Mouse (Mus musculus) midbrain, embryonic 14.5 days (tissue): Measurements from ENCODE around the gene Lin7c. TPM values are rescaled to one million over a fixed set of nuclear protein-coding genes. Genes with fewer than 3 reads are reported as not detected.

ENCODE experiments used
- ATAC-seq: fragments of 200-750 bp; cut with Nextera tagmentation; 2 replicates; pipeline ENCODE4 v1.8.0; 2017; ENCODE audit warnings: moderate number of reproducible peaks, moderate library complexity; ENCODE audit not compliant: low FRiP score, low TSS enrichment
- DNase-seq: peaks from one replicate; pipeline ENCODE4 v3.0.0-alpha.2; 2015
- H3K27ac ChIP-seq: fragments of 300-500 bp; sonication (generic); replicated peaks from 2 replicates; pipeline ENCODE4 v1.5.1; 2014; ENCODE audit warnings: mild to moderate bottlenecking, low read depth, low read length, moderate library complexity
- H3K27me3 ChIP-seq: fragments of 300-500 bp; sonication (generic); 2 replicates; pipeline ENCODE4 v1.6.1; 2014; ENCODE audit warnings: low read length, control low read depth, mixed read lengths; ENCODE audit not compliant: control insufficient read depth, insufficient read depth
- H3K36me3 ChIP-seq: fragments of 300-500 bp; sonication (generic); 2 replicates; pipeline ENCODE4 v1.6.1; 2014; ENCODE audit warnings: low read length, control low read depth; ENCODE audit not compliant: control insufficient read depth, insufficient read depth
- H3K4me1 ChIP-seq: fragments of 300-500 bp; sonication (generic); 2 replicates; pipeline ENCODE4 v1.6.1; 2014; ENCODE audit warnings: mild to moderate bottlenecking, antibody characterized with exemption, low read length, control low read depth; ENCODE audit not compliant: control insufficient read depth, insufficient read depth
- H3K4me2 ChIP-seq: fragments of 300-500 bp; sonication (generic); 2 replicates; pipeline ENCODE4 v1.6.1; 2014; ENCODE audit warnings: mild to moderate bottlenecking, low read length, moderate library complexity
- H3K4me3 ChIP-seq: fragments of 300-500 bp; sonication (generic); replicated peaks from 2 replicates; pipeline ENCODE4 v1.5.1; 2014; ENCODE audit warnings: low read depth, low read length
- H3K9ac ChIP-seq: fragments of 300-500 bp; sonication (generic); replicated peaks from 2 replicates; pipeline ENCODE4 v1.6.1; 2014; ENCODE audit warnings: mild to moderate bottlenecking, low read length, moderate library complexity
- H3K9me3 ChIP-seq: fragments of 300-500 bp; sonication (generic); 2 replicates; pipeline ENCODE4 v1.6.1; 2016; ENCODE audit warnings: low read length, control low read depth, mixed read lengths; ENCODE audit not compliant: control insufficient read depth
- WGBS: fragments of 180-500 bp; shearing (Covaris S2); extraction: QIAGEN DNeasy Blood & Tissue Kit; methylation state at CpG from one replicate; pipeline ENCODE4 v1.1.7; 2014; 5-methylcytosine and 5-hydroxymethylcytosine counted together
- polyA plus RNA-seq: library from polyadenylated mRNA; unstranded; fragments of >200 nt; fragmentation: Nextera tagmentation; extraction: Ambion mirVana; gene quantifications from 2 replicates; pipeline ENCODE4 v1.2.1, GENCODE M21; 2014

Gene Lin7c
- polyA plus RNA-seq, 1 experiment from 2014 or later, result 249 TPM

DNA sequence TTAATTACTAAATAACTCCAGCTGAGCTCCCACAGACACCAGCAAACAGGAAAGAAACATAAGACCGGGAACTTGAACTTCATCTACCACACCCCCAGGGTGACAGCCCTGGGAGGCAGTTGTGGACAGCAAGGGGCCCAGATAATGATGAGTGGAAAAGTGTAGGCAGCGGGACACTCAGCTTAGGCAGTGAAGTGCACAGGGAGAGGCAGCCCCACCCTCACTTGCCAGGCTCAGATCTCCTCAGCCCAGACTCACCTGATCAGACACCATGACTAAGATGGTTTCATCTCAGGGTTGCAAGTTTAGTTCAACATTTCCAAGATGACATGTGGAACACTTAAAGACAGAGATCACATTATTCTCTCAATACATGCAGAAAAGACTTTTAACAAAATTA, 18.5 kb downstream of the Lin7c start:
- Histone ChIP-seq H3K9ac (no peak overlapping the region), H3K36me3 (no peaks in the 10 kb centered on the region), H3K4me3 (no peak overlapping the region), H3K4me1 (no peaks in the 10 kb centered on the region), H3K27me3 (no peaks in the 10 kb centered on the region), H3K4me2 (no peak overlapping the region), H3K9me3 (peaks cover 5% of the 10 kb centered on the region; the same call in 1 of the 2 replicates), H3K27ac (no peak overlapping the region)
- DNase-seq (no peak), ATAC-seq (no peak)
- WGBS, result 76% methylated on average over 2 of the region's 2 CpGs

GRCm38 (mm10) chr2:109912216-109912615, 21.6 kb downstream of the Lin7c start:
- no peak for ATAC-seq
- Histone ChIP-seq H3K9ac (no peak overlapping the region), H3K4me2 (no peak overlapping the region), H3K27me3 (no peaks in the 10 kb centered on the region), H3K36me3 (no peaks in the 10 kb centered on the region), H3K27ac (no peak overlapping the region), H3K9me3 (peaks cover 5% of the 10 kb centered on the region; the same call in 1 of the 2 replicates), H3K4me3 (no peak overlapping the region), H3K4me1 (no peaks in the 10 kb centered on the region)
- no peak for DNase-seq
- 95% methylated on average over 8 of the region's 8 CpGs for WGBS

DNA sequence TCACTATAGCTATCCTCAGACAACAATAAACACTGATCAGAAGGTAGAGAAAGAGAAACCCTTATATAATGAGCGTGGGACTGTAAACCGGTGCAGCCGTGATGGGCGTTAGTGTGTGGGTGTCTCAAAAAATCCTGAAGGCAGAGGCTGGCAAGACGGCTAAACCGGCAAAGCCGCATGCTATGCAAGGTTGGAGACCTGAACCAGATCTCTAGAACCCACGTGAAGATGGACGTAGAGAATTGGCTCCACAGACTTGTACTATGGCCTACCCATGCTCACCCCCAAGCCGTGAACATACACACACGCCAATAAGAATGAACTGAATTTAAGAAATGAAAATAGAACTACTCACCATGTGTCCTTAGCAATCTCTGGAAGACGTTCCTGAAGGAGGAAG, 22.1 kb downstream of the Lin7c start:
- Histone ChIP-seq H3K4me3 (no peak overlapping the region), H3K9me3 (peaks cover 5% of the 10 kb centered on the region; the same call in 1 of the 2 replicates), H3K4me2 (no peak overlapping the region), H3K9ac (no peak overlapping the region), H3K27ac (no peak overlapping the region), H3K36me3 (no peaks in the 10 kb centered on the region), H3K4me1 (no peaks in the 10 kb centered on the region), H3K27me3 (no peaks in the 10 kb centered on the region)
- ATAC-seq (no peak), DNase-seq (no peak)
- 87% methylated on average over 12 of the region's 12 CpGs for WGBS

DNA sequence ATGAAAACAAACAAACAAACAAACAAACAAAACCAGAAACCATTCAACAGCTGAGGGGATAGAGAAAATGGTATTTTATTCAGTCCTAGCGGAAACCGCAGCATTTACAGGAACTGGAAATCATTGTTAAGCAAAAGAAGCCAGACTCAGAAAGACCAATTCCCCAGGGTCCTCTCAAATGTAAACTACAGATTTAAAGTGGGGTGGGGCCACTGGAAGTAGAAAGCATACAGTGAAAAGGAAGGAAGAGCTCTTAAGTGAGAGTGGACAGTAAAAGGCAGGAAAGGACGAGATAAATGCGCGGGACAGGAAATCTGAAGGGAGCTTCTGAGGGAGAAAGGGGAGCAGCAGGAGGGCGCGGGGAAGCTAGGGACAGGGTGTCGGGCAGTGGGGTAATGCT, 22.6 kb downstream of the Lin7c start:
- H3K4me1 ChIP-seq, result no peaks in the 10 kb centered on the region
- H3K4me2 ChIP-seq, result no peak overlapping the region
- 76% methylated on average over 8 of the region's 8 CpGs for WGBS
- no peak overlapping the region for H3K9ac ChIP-seq
- ATAC-seq, result no peak
- peaks cover 5% of the 10 kb centered on the region; the same call in 1 of the 2 replicates for H3K9me3 ChIP-seq
- H3K4me3 ChIP-seq, result no peak overlapping the region
- H3K27ac ChIP-seq, result no peak overlapping the region
- DNase-seq, result no peak
- no peaks in the 10 kb centered on the region for H3K27me3 ChIP-seq
- H3K36me3 ChIP-seq, result no peaks in the 10 kb centered on the region

DNA sequence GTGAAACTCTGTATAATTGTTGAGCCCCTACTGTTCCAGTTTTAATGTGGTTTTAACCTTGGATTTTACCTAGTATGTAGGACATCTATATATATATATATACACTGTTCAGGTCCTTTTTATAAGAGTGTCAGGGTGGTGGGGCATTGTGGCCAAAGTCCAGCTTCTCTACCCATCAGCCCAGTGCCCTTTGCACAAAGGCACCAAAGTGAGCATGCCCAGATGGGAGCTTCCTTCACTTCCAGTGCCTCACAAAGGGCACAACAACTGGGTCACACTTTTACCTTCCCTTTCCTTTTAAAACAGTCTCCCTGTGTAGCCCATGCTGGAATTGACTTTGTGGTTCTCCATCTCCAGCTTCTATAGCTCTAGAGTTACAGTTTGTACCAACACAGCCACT, 23.9 kb downstream of the Lin7c start:
- H3K4me3 ChIP-seq, result no peak overlapping the region
- H3K9me3 ChIP-seq, result peaks cover 5% of the 10 kb centered on the region; the same call in 1 of the 2 replicates
- no peaks in the 10 kb centered on the region for H3K36me3 ChIP-seq
- no peak for ATAC-seq
- no peak overlapping the region for H3K27ac ChIP-seq
- no peaks in the 10 kb centered on the region for H3K27me3 ChIP-seq
- H3K4me1 ChIP-seq, result peaks cover 10% of the 10 kb centered on the region
- H3K9ac ChIP-seq, result no peak overlapping the region
- H3K4me2 ChIP-seq, result no peak overlapping the region
- DNase-seq, result no peak

DNA sequence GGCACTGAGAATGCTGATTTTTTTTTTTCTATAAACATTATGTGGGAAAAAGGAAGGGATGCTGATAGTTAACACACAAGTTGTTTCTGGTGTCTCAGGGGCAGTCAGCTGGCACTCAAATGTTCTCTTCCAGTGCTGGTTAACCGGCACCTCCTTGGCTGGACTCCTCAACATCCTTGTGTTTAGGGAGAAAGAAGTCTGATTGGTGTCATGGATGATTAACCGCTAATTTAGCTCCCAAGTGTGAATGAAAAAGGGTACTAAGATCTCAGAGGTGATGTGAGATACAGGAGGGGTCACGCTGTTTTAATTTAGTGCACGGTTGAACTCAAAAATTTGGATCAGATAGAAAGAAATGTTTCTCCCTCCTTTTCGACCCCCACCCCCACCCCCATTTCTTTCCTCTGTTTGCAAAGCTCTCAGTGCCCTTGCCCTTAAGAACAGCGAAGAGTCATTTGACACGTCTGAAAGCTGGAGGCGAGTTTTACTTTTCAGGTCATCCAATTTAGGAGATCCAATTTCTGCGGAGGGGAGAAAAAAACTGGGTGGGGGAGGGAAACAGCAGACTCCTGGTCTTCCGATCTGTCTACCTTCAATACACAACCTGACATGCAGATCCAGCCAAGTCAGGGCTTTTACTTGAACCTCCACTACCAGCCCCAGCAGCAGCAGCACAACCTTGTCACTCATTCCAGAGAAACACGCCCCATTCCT, 26.3 kb downstream of the Lin7c start:
- H3K27ac ChIP-seq, result no peak overlapping the region
- H3K4me1 ChIP-seq, result peaks cover 27% of the 10 kb centered on the region
- DNase-seq (no peak), ATAC-seq (no peak)
- H3K9me3 ChIP-seq, result no peaks in the 10 kb centered on the region
- H3K9ac ChIP-seq, result no peak overlapping the region
- H3K36me3 ChIP-seq, result no peaks in the 10 kb centered on the region
- WGBS, result 2% methylated on average over 11 of the region's 11 CpGs
- H3K27me3 ChIP-seq, result no peaks in the 10 kb centered on the region
- peak overlapping the region; percentile 89 for H3K4me2 ChIP-seq
- peak overlapping the region; percentile 88 for H3K4me3 ChIP-seq

- H3K4me2 ChIP-seq, result peak within 1 kb of the TSS; percentile 89
- H3K9ac ChIP-seq, result peak within 1 kb of the TSS; percentile 84
- H3K27ac ChIP-seq, result peak within 1 kb of the TSS; percentile 95
- no peaks in the 10 kb centered on the region for H3K27me3 ChIP-seq
- peak; percentile 98 for ATAC-seq
- peak; percentile 96 for DNase-seq
- under 1% methylated on average over 88 of the region's 111 CpGs for WGBS
- H3K36me3 ChIP-seq, result no peaks in the 10 kb centered on the region
- peak within 1 kb of the TSS; percentile 88 for H3K4me3 ChIP-seq
- H3K4me1 ChIP-seq, result peaks cover 27% of the 10 kb centered on the region
- H3K9me3 ChIP-seq, result no peaks in the 10 kb centered on the region
These were observed 27.1 kb downstream of the Lin7c start, which contains the start of gene Lgr4 for GRCm38 (mm10) chr2:109917496-109918413. Gene Lgr4, plus strand, starts transcription at chr2:109917647.

GRCm38 (mm10) chr2:109918592-109919262, 28.1 kb downstream of the Lin7c start:
- no peaks in the 10 kb centered on the region for H3K27me3 ChIP-seq
- no peaks in the 10 kb centered on the region for H3K36me3 ChIP-seq
- 6% methylated on average over 22 of the region's 22 CpGs for WGBS
- H3K9me3 ChIP-seq, result no peaks in the 10 kb centered on the region
- peak overlapping the region; percentile 89 for H3K4me2 ChIP-seq
- no peak overlapping the region for H3K27ac ChIP-seq
- ATAC-seq, result no peak
- peaks cover 30% of the 10 kb centered on the region for H3K4me1 ChIP-seq
- peak overlapping the region; percentile 84 for H3K9ac ChIP-seq
- DNase-seq, result peak; percentile 39
- H3K4me3 ChIP-seq, result peak overlapping the region; percentile 88
